In genomic region chr9:123930476-123930875, GRCm38 (mm10) we compare ENCODE assay signal across 21 mouse cellular contexts. TPM values are rescaled to one million over a fixed set of nuclear protein-coding genes. Genes with fewer than 3 reads are reported as not detected.
DNase-seq lines count a peak whose midpoint lies in the region; ATAC-seq and TF ChIP-seq lines count a peak whose summit lies in the region.
"Had no signal": no experiment of that assay in that cellular context is flagged by ENCODE, and none has a peak within 500 bp of the region (broad histone marks: within the 10 kb centered on the region; RNA-seq: fewer than 3 reads in every experiment).

No protein-coding gene starts in this region.

- H3K27ac ChIP-seq in bone marrow, adult 2 months (ENCODE audit: control insufficient read depth, insufficient read depth, low read depth, low read length, poor library complexity): peak overlapping the region; percentile 92
- peak overlapping the region; percentile 65 for H3K27ac ChIP-seq in liver, embryonic 15.5 days (replicated peaks)
- H3K27ac ChIP-seq: forebrain, embryonic 10.5 days had no signal

- ATAC-seq in liver, embryonic 15.5 days (ENCODE audit: insufficient read depth): no peak
- ATAC-seq: hindbrain, embryonic 16.5 days had no signal

- DNase-seq in spleen, adult 12 weeks (ENCODE audit: low spot score): peak; percentile 40
- no peak for DNase-seq in spleen, postnatal 36 days (ENCODE audit: low spot score in 2 of 2)
- DNase-seq in ES-CJ7 (ENCODE audit: low read depth, low spot score): peak; percentile 75
- no peak for DNase-seq in lung, postnatal 10 days
- DNase-seq in heart, postnatal 4 days: no peak
- DNase-seq in adrenal gland, postnatal 25 days: no peak
- DNase-seq: cerebellum, adult 2 months; kidney, adult 8-10 months; kidney, postnatal 36 days; right cerebral cortex, postnatal 4 days had no signal

- no peaks in the 10 kb centered on the region; the same call in 1 of the 2 replicates for H3K9me3 ChIP-seq in liver, embryonic 15.5 days (replicated peaks)
- H3K9me3 ChIP-seq: forebrain, embryonic 10.5 days had no signal

- H3K4me1 ChIP-seq in bone marrow, adult 2 months (ENCODE audit: control insufficient read depth, insufficient read depth, low read length): peaks cover 13% of the 10 kb centered on the region
- H3K4me1 ChIP-seq in liver, embryonic 15.5 days (replicated peaks): peaks cover 62% of the 10 kb centered on the region

- H3K36me3 ChIP-seq in liver, embryonic 15.5 days (replicated peaks): no peaks in the 10 kb centered on the region
- H3K36me3 ChIP-seq: forebrain, embryonic 10.5 days had no signal

- H3K4me3 ChIP-seq in bone marrow, adult 2 months (replicated peaks; ENCODE audit: control insufficient read depth, low read depth, low read length): no peak overlapping the region
- H3K4me3 ChIP-seq in liver, embryonic 15.5 days (replicated peaks): no peak overlapping the region
- H3K4me3 ChIP-seq: forebrain, embryonic 10.5 days had no signal

- H3K9ac ChIP-seq in liver, embryonic 15.5 days: no peak overlapping the region

- H3K27me3 ChIP-seq in liver, embryonic 15.5 days: no peaks in the 10 kb centered on the region

- no peak for TF ChIP-seq CTCF in bone marrow, adult 2 months (IDR thresholded peaks at IDR 0.05; ENCODE audit: control insufficient read depth, insufficient read depth, low read length)

- WGBS in bone marrow, adult 2 months: 49% methylated on average over 3 of the region's 3 CpGs
- 37% methylated on average over 3 of the region's 3 CpGs for WGBS in liver, embryonic 15.5 days (ENCODE audit: insufficient replicate concordance)

- no peak for TF ChIP-seq POLR2A in bone marrow, adult 2 months (IDR thresholded peaks at IDR 0.05; ENCODE audit: borderline replicate concordance, control insufficient read depth, low read depth, low read length)

- H3K4me2 ChIP-seq in liver, embryonic 15.5 days: no peak overlapping the region
- H3K4me2 ChIP-seq: midbrain, embryonic 11.5 days had no signal

RNA-seq across cellular contexts. Expression of gene Ccr1, which starts 38.0 kb away (rescaled TPM):
- polyA plus RNA-seq in bone marrow, adult 2 months (2011; ENCODE audit: insufficient read depth, insufficient read length, low replicate concordance, missing spikeins): 4.8 and 12.0 TPM in 2 replicates
- 3.2 and 3.3 TPM in 2 replicates for polyA plus RNA-seq in liver, embryonic 15.5 days (2015; fragmentation: Nextera tagmentation; extraction: Ambion mirVana)
- under 1 TPM; 0.77 to 0.79 TPM for total RNA-seq in heart, postnatal 4 days (2021)
- 1.1 and 1.3 TPM in 2 replicates for total RNA-seq in adrenal gland, postnatal 25 days (2021)

RNA-seq across cellular contexts. Expression of gene Ccr1l1, which starts 47.7 kb away (rescaled TPM):
- not detected in 2 replicates for polyA plus RNA-seq in bone marrow, adult 2 months (2011; ENCODE audit: insufficient read depth, insufficient read length, low replicate concordance, missing spikeins)
- not detected in 2 replicates for polyA plus RNA-seq in liver, embryonic 15.5 days (2015; fragmentation: Nextera tagmentation; extraction: Ambion mirVana)
- not detected for total RNA-seq in heart, postnatal 4 days (2021)
- not detected in 2 replicates for total RNA-seq in adrenal gland, postnatal 25 days (2021)
- total RNA-seq: granulocyte monocyte progenitor cell, adult 5-6 weeks had no signal
- polyA plus RNA-seq: cerebellum, adult 2 months; embryonic facial prominence, embryonic 14.5 days; forebrain, embryonic 10.5 days; heart, postnatal 0 days; hindbrain, embryonic 16.5 days; limb, embryonic 11.5 days; lung, embryonic 16.5 days; midbrain, embryonic 11.5 days; neural tube, embryonic 14.5 days had no signal

Comparison
In these comparisons a context has a peak if more than half of its experiments do, and no peak if none do; other contexts are left out.
1. DNase-seq: peak in spleen, adult 12 weeks (single experiment) and ES-CJ7 (single experiment); none in spleen, postnatal 36 days (0 of 2), lung, postnatal 10 days (single experiment), heart, postnatal 4 days (single experiment) and adrenal gland, postnatal 25 days (single experiment).